In the genomic region with DNA sequence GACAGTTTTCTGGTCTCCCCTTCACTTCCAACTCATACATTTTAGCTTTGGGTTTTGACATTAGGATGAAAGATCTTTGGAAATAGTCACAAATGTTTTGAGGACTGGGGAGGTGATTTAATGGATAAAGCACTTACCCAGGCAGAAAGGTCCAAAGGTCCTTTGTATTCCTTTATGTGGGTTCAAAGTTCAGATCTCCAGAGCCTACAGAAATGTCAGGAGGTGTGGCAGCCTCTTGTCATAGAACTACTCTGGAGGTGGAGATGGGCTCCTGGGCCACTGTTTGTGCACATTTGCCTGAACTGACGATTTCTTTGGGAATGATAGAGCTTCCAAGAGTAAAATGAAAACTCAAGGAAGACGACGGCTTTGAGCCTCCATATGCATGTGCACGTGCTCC, we compare ENCODE assay signal across 33 mouse cellular contexts.
"Had no signal": no experiment of that assay in that cellular context is flagged by ENCODE, and none has a peak within 500 bp of the region (broad histone marks: within the 10 kb centered on the region; RNA-seq: fewer than 3 reads in every experiment).

No protein-coding gene starts in this region.

- H3K4me1 ChIP-seq: heart, embryonic 10.5 days; heart, embryonic 12.5 days; heart, embryonic 13.5 days; heart, embryonic 15.5 days; hindbrain, embryonic 10.5 days; hindbrain, embryonic 12.5 days; hindbrain, embryonic 13.5 days; hindbrain, embryonic 15.5 days; kidney, embryonic 15.5 days had no signal

- H3K9me3 ChIP-seq: heart, embryonic 10.5 days; heart, embryonic 12.5 days; heart, embryonic 13.5 days; heart, embryonic 15.5 days; hindbrain, embryonic 10.5 days; hindbrain, embryonic 12.5 days; hindbrain, embryonic 13.5 days; hindbrain, embryonic 15.5 days; kidney, embryonic 15.5 days had no signal

- DNase-seq: heart, postnatal 10 days; heart, postnatal 14 days; heart, postnatal 36 days; heart, postnatal 4 days; kidney, adult 11 months; kidney, adult 18-20 months; kidney, adult 2 months; kidney, adult 8-10 months; kidney, adult 9 months; kidney, postnatal 10 days; kidney, postnatal 14 days; kidney, postnatal 25 days; kidney, postnatal 36 days; kidney, postnatal 4 days; layer of hippocampus, adult 9-11 months; layer of hippocampus, postnatal 36 days had no signal

- H3K27me3 ChIP-seq: heart, embryonic 12.5 days; heart, embryonic 13.5 days; heart, embryonic 15.5 days; hindbrain, embryonic 12.5 days; hindbrain, embryonic 13.5 days; hindbrain, embryonic 15.5 days; kidney, embryonic 15.5 days had no signal

- H3K4me2 ChIP-seq: heart, embryonic 11.5 days; heart, embryonic 12.5 days; heart, embryonic 13.5 days; heart, embryonic 15.5 days; hindbrain, embryonic 12.5 days; hindbrain, embryonic 13.5 days; hindbrain, embryonic 14.5 days; hindbrain, embryonic 15.5 days; kidney, embryonic 15.5 days had no signal

- ATAC-seq: hindbrain, embryonic 16.5 days; hindbrain, postnatal 0 days; inflammation-experienced regulatory T-cells, adult 6 months had no signal

- H3K36me3 ChIP-seq: heart, embryonic 10.5 days; heart, embryonic 12.5 days; heart, embryonic 13.5 days; heart, embryonic 15.5 days; hindbrain, embryonic 10.5 days; hindbrain, embryonic 12.5 days; hindbrain, embryonic 13.5 days; hindbrain, embryonic 15.5 days; kidney, embryonic 15.5 days had no signal

- H3K4me3 ChIP-seq: heart, embryonic 10.5 days; heart, embryonic 12.5 days; heart, embryonic 13.5 days; heart, embryonic 15.5 days; hindbrain, embryonic 10.5 days; hindbrain, embryonic 12.5 days; hindbrain, embryonic 13.5 days; hindbrain, embryonic 15.5 days; kidney, embryonic 15.5 days; layer of hippocampus, adult 2 months; left cerebral cortex, adult 2 months had no signal

- H3K9ac ChIP-seq: heart, embryonic 12.5 days; heart, embryonic 13.5 days; heart, embryonic 15.5 days; hindbrain, embryonic 12.5 days; hindbrain, embryonic 13.5 days; hindbrain, embryonic 14.5 days; hindbrain, embryonic 15.5 days; kidney, embryonic 15.5 days had no signal

- H3K27ac ChIP-seq: heart, embryonic 10.5 days; heart, embryonic 13.5 days; heart, embryonic 15.5 days; hindbrain, embryonic 10.5 days; hindbrain, embryonic 12.5 days; hindbrain, embryonic 13.5 days; hindbrain, embryonic 14.5 days; hindbrain, embryonic 15.5 days; hindbrain, postnatal 0 days; kidney, embryonic 15.5 days; kidney, postnatal 0 days; layer of hippocampus, adult 2 months; left cerebral cortex, adult 2 months had no signal
